Mouse (Mus musculus) midbrain, postnatal 0 days (tissue): Measurements from ENCODE around the gene Calcoco1. TPM values are rescaled to one million over a fixed set of nuclear protein-coding genes. Genes with fewer than 3 reads are reported as not detected.

Experiments used
- ATAC-seq: fragments of 200-750 bp; cut with Nextera tagmentation; 2 replicates; pipeline ENCODE4 v1.8.0; 2017; ENCODE audit warnings: moderate number of reproducible peaks, mild to moderate bottlenecking, moderate TSS enrichment, moderate library complexity; ENCODE audit not compliant: low FRiP score
- DNase-seq: peaks from one replicate; pipeline ENCODE4 v3.0.0-alpha.2; 2015; ENCODE audit warnings: low spot score
- H3K27ac ChIP-seq: fragments of 300-500 bp; sonication (generic); 2 replicates; pipeline ENCODE4 v1.5.1; 2014; ENCODE audit warnings: low read depth, mild to moderate bottlenecking, low read length, mixed read lengths
- H3K27me3 ChIP-seq: fragments of 300-500 bp; sonication (generic); 2 replicates; pipeline ENCODE4 v1.6.1; 2014; ENCODE audit warnings: low read length, control low read depth, mixed read lengths; ENCODE audit not compliant: insufficient read depth
- H3K36me3 ChIP-seq: fragments of 300-500 bp; sonication (generic); 2 replicates; pipeline ENCODE4 v1.6.1; 2014; ENCODE audit warnings: low read length, control low read depth, mixed read lengths; ENCODE audit not compliant: insufficient read depth
- H3K4me1 ChIP-seq: fragments of 300-500 bp; sonication (generic); 2 replicates; pipeline ENCODE4 v1.6.1; 2014; ENCODE audit warnings: mild to moderate bottlenecking, control low read depth, antibody characterized with exemption, low read length, mixed read lengths; ENCODE audit not compliant: insufficient read depth
- H3K4me2 ChIP-seq: fragments of 300-500 bp; sonication (generic); 2 replicates; pipeline ENCODE4 v1.6.1; 2014; ENCODE audit warnings: low read depth, mild to moderate bottlenecking, low read length, mixed read lengths; ENCODE audit not compliant: poor library complexity, severe bottlenecking
- H3K4me3 ChIP-seq: fragments of 300-500 bp; sonication (generic); 2 replicates; pipeline ENCODE4 v1.5.1; 2014; ENCODE audit warnings: low read depth, mild to moderate bottlenecking, low read length, moderate library complexity
- H3K9ac ChIP-seq: fragments of 300-500 bp; sonication (generic); replicated peaks from 2 replicates; pipeline ENCODE4 v1.6.1; 2014; ENCODE audit warnings: mild to moderate bottlenecking, low read length, moderate library complexity, mixed read lengths; ENCODE audit not compliant: poor library complexity, severe bottlenecking
- H3K9me3 ChIP-seq: fragments of 300-500 bp; sonication (generic); 2 replicates; pipeline ENCODE4 v1.6.1; 2016; ENCODE audit warnings: low read length, control low read depth
- CTCF ChIP-seq: IDR thresholded peaks from 2 replicates; pipeline ENCODE4 v1.5.1; 2016; ENCODE audit warnings: antibody characterized with exemption, mild to moderate bottlenecking
- WGBS: fragments of 180-500 bp; shearing (Covaris S2); extraction: QIAGEN DNeasy Blood & Tissue Kit; methylation state at CpG from one replicate; pipeline ENCODE4 v1.1.7; 2014; 5-methylcytosine and 5-hydroxymethylcytosine counted together
- polyA plus RNA-seq: library from polyadenylated mRNA; unstranded; fragments of >200 nt; fragmentation: Nextera tagmentation; extraction: Ambion mirVana; gene quantifications from 2 replicates; pipeline ENCODE4 v1.2.1, GENCODE M21; 2015
- total RNA-seq: library from RNA; depleted of rRNA; stranded (reverse); fragments of >200 nt; gene quantifications from 2 replicates; pipeline ENCODE4 v1.2.3, GENCODE M21; 2014

Gene Calcoco1
- total and polyA plus RNA-seq, 2 experiments from 2014 or later = 27.2 to 34.4 TPM

DNA sequence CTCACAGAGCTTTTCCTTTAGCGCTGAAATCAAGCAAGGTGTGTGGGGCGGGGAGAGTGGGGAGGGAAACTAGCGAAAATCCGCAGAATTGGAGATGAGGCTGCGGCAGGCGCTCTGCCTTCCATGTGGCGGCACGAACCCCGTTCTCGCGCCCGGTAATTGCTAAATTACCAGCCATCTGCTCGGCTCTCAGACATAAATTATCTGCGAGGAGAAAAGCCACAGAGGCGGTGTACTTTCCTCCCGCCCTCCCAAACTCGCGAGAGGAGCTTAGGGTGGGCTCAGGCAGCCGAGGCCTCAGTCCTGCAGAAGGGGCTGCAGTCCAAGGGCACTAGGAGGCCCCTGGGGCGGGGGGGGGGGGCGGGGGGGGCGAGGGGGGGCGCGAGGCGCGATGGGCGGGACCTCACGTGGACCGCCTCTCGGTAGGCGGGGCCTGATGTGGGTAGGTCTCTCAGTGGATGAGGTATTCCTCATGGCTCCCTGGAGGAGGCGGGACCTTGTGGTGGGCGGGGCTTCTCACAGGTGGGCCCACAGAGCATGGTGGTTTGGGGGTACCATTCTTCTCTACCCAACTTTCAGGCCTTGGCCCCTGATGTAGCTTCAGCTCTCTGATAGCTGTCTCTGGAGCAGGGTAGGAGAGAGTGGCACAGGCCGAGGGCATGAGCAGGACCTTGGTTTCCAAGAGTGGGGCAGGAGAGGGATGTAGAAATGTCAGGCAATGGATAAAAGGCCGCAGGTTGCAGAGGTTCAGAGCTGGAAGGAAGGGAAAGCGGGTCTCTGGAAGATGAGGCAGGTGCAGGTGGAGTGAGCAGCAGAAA lies 14.4 kb upstream of the Calcoco1 start:
- H3K4me1 ChIP-seq = peaks cover 6% of the 10 kb centered on the region; the same call in 1 of the 2 replicates
- peak; percentile 47; the same call in 1 of the 2 replicates for ATAC-seq
- peak overlapping the region; percentile 39; the same call in 1 of the 2 replicates for H3K9ac ChIP-seq

DNA sequence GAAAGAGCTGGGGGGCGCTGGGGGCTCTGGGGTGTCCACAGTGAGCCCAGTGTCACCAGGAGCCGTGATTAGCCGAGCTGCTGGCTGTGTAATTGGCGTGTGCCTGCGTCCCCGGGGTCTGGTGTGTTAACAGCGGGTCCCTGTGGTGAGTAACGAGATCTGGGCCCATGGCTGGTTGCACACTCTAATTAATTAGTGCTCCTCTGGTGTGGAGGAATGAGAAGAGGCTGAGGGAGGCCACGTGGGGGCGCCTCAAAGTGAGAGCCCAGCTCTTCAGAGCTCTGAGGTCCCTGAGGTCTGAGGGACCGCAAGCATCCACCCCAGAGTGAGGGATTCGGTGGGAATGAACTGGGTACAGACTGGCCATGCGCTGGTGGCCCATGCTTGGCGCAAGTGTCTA lies 13.1 kb upstream of the Calcoco1 start:
- ATAC-seq (no peak), DNase-seq (peak; percentile 67)
- Histone ChIP-seq H3K9me3 (no peaks in the 10 kb centered on the region), H3K27me3 (no peaks in the 10 kb centered on the region), H3K36me3 (no peaks in the 10 kb centered on the region), H3K4me1 (peaks cover 6% of the 10 kb centered on the region; the same call in 1 of the 2 replicates), H3K9ac (no peak overlapping the region), H3K27ac (no peak overlapping the region), H3K4me2 (no peak overlapping the region), H3K4me3 (no peak overlapping the region)
- 36% methylated on average over 14 of the region's 14 CpGs for WGBS
- peak; percentile 46 for TF ChIP-seq CTCF

More for the DNA sequence above, 14.4 kb upstream of the Calcoco1 start:
- peak overlapping the region; percentile 24 for H3K4me3 ChIP-seq
- no peaks in the 10 kb centered on the region for H3K27me3 ChIP-seq
- no peaks in the 10 kb centered on the region for H3K9me3 ChIP-seq
- peak overlapping the region; percentile 46 for H3K4me2 ChIP-seq
- peak overlapping the region; percentile 38; the same call in 1 of the 2 replicates for H3K27ac ChIP-seq
- H3K36me3 ChIP-seq = no peaks in the 10 kb centered on the region
- TF ChIP-seq CTCF = no peak
- 11% methylated on average over 31 of the region's 36 CpGs for WGBS
- peak; percentile 71 for DNase-seq

DNA sequence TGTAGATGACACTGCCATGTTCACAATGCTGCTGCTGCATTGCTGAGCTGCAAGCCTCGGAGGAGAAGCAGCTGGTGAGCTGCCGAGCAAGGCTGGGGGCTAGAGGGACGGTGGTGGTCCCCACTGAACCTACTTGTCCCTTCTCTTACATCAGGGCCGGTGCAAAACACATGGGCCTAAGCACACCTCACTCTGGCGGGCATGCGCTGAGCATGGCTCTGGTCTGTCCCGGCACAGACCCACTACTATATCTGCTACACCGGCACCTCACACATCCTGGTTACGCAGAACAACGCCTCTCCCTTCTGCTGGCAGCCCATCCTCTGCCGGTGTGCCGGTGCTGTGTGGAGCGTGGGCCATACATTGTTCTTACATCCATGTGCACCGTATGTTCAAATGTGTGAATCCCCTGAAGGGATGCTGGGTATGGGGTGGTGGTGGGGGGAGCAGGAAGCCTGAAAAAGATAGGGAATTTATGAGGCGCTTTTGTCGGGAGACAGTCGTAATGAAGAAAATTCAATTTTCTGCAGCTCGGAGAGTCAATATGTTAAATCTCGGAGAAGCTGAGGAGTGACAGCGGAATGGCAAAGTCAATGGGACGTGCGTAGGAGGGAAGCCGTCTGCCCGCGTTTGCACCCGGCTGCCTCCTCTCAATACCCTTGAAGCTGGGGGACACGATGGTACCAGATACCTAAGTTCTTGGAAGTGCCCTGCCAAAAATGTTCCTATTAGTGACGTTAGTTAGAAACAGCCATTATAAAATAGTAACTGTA lies 12.0 kb upstream of the Calcoco1 start:
- DNase-seq (peak; percentile 32), ATAC-seq (no peak)
- peaks cover 6% of the 10 kb centered on the region; the same call in 1 of the 2 replicates for H3K4me1 ChIP-seq
- no peaks in the 10 kb centered on the region for H3K27me3 ChIP-seq
- no peaks in the 10 kb centered on the region for H3K9me3 ChIP-seq
- peak overlapping the region; percentile 38; the same call in 1 of the 2 replicates for H3K27ac ChIP-seq
- H3K9ac ChIP-seq = no peak overlapping the region
- no peak overlapping the region for H3K4me3 ChIP-seq
- no peaks in the 10 kb centered on the region for H3K36me3 ChIP-seq
- TF ChIP-seq CTCF = no peak
- no peak overlapping the region for H3K4me2 ChIP-seq
- 81% methylated on average over 28 of the region's 28 CpGs for WGBS

DNA sequence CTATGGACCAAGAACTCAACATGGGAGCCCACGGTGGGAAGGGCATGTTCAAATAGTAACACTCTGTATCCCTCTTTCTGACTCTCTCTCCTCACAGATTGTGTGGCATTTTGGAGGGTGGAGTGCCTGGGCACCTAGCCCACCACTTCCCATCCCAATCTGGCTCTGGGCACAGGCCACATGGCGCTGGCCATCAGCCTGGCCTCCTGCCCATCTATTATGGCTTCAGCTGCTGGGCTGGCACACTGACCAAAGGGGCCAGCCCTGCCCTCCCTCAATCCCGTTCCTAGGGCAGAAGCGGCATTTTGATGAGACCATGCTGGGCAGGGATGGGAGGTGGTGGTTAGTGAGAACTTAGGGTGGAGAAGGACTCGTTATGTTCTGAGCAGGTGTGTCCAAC lies 11.3 kb upstream of the Calcoco1 start:
- DNase-seq (peak; percentile 88), ATAC-seq (peak; percentile 43; the same call in 1 of the 2 replicates)
- Histone ChIP-seq H3K9ac (no peak overlapping the region), H3K4me3 (no peak overlapping the region), H3K4me1 (peaks cover 6% of the 10 kb centered on the region; the same call in 1 of the 2 replicates), H3K4me2 (no peak overlapping the region), H3K27ac (0 out of 2 replicates have a peak overlapping the region, but pooled peaks have one; percentile 43), H3K36me3 (no peaks in the 10 kb centered on the region), H3K27me3 (no peaks in the 10 kb centered on the region), H3K9me3 (no peaks in the 10 kb centered on the region)
- no peak for TF ChIP-seq CTCF
- 65% methylated on average over 5 of the region's 5 CpGs for WGBS

DNA sequence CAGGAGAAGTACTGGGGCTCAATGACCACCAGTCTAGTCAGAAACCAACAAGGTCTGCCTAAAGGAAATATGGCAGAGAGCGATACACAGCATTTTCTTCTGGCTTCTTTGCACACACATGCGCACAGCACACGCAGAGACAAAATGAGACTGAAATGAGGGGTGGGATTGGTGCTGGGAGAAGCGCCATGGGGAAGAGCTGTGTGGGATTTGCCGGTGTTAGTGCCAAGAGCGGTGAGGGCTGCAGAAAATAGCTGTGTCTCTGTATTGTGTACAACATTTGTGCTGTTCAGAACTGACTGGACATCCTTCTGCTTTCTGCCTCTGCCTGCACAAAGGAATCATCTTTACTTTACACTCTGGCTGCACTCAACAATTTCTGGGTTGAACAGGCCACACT lies 10.4 kb upstream of the Calcoco1 start:
- 76% methylated on average over 6 of the region's 6 CpGs for WGBS
- peaks cover 6% of the 10 kb centered on the region; the same call in 1 of the 2 replicates for H3K4me1 ChIP-seq
- no peak for TF ChIP-seq CTCF

More for the DNA sequence above, 10.4 kb upstream of the Calcoco1 start:
- H3K9ac ChIP-seq = no peak overlapping the region
- H3K4me2 ChIP-seq = no peak overlapping the region
- no peaks in the 10 kb centered on the region for H3K36me3 ChIP-seq
- ATAC-seq (no peak), DNase-seq (no peak)
- no peak overlapping the region for H3K4me3 ChIP-seq
- H3K9me3 ChIP-seq = no peaks in the 10 kb centered on the region
- H3K27ac ChIP-seq = peak overlapping the region; percentile 43
- no peaks in the 10 kb centered on the region for H3K27me3 ChIP-seq
